Mouse (Mus musculus) A20 (cell line): ENCODE measurements around the gene Ubap1l.

Experiments used
- DNase-seq: peaks from one replicate; pipeline ENCODE4 v3.0.0-alpha.2; 2011; ENCODE audit warnings: low read depth, low spot score

Ubap1l gene

GRCm38 (mm10) chr9:65410378-65410777 lies 49.5 kb downstream of the Ubap1l start:
- DNase-seq, result no peak

- DNase-seq, result no peak
These were observed 50.5 kb downstream of the Ubap1l start for GRCm38 (mm10) chr9:65411326-65411725.

DNA sequence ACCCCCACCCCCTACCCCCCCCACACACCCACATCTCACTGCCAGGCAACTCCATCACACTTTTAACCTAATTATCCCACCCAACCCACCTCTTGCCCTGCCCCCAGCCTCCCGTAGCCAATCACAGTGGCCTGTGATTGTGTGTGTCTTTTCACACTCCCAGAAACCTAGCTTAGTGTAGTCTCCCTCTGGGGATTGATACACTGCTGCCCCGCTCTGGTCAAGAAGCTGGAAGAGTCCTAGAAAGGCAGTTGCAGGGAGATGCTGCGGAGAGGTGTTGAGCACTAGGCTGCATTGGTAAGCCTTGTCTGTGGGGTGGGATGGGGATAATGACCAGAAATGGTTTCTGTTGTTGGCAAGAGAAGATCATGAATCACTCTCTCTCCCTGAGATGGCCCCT lies 56.9 kb downstream of the Ubap1l start:
- no peak for DNase-seq

DNA sequence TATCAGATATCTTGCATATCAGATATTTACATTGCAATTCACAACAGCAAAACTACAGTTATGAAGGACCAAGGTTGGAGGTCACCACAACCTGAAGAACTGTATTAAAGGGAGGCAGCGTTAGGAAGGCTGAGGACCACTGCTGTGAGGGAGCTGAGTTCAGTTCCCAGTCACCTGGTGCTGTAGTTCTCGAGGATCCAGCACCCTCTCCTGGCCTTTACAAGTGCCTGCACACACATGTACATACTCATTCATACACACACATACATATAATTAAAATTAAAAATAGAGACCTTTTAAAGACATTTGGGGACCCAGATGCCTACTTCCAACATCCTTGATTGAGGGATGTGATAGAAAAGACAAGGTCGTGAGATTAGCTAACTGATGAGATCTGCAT lies 58.8 kb downstream of the Ubap1l start:
- peak; percentile 27 for DNase-seq

GRCm38 (mm10) chr9:65422760-65423501 lies 62.1 kb downstream of the Ubap1l start, which contains the start of gene Slc51b:
Gene Slc51b (minus strand): TSS chr9:65422955.
- no peak for DNase-seq

DNA sequence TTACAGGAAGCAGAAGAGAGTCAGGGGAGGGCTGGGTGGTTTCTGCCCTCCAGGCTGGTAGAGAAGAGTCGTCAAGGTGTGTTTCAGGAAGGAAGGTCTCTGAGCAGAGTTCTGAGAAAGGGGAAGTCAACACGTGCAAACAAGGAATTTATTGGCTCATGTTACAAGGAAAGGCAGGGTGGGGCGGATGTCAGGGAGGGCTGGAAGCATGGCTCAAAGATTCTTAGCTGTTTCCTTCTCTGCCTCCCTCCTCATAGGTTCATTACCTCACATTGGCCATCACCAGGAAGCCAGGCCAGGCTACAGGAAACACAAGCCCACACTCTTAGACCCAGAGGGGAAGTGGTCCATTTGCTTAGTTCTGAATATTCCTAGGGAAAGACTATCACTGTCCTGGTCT lies 63.6 kb downstream of the Ubap1l start:
- DNase-seq, result peak; percentile 36

DNA sequence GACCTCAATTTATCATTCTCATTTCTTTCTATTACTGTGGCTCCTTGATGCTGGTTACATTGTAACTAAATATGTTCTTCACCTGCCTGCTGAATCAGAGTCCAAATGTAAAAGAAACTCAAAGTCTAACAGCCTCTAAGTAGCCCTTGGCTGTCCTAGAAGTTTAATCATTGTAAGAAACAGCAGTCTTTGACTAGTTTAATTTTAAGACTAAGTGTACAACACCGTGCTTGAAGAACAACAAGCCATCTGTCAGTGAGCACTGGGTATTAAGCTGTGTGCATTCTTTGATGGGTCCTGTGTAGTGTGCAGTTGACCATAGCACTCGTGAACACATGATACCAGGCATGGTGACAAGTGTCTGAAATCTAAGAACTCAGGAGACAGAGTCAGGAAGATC lies 66.7 kb downstream of the Ubap1l start:
- no peak for DNase-seq

DNA sequence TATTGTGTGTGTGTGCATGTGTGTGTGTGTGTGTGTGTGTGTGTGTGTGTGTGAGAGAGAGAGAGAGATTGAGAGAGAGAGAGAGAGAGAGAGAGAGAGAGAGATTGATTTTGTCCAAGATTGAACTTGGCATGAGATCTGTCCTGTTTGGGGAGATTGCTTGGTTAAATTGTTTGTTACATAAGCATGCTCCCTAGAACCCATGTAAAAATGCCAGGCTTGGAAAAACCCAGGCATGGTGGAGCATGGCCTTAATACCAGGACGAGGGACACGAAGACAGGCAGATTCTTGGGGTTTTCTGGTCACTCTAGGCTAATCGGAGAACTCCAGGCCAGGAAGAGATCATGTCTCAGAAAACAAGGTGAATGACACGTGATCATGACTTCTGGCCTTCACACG lies 67.2 kb downstream of the Ubap1l start:
- no peak for DNase-seq
